Mouse (Mus musculus): ENCODE results near the gene Enox2.

Gene Enox2

DNA sequence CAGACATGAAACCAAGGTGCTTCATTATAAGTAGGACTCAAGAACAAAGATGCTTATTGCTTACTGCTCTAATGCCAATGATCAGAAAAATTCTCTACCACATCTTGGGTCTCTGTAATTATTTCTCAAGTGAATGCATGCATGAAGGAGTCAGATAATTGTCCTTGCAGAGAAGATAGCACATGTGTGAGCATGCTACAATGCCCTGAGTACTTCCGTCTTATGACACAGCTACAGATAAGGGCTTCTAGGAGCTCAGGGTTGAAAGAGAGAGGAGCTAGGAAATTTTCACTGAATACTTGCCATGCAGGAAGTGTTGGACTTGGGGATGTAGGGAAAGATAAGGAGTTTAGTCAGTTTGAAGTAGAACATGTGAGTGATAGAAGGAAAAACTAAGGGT is 285.2 kb downstream of the Enox2 start:
- DNase-seq (ENCODE audit: low read depth), result no peak

DNA sequence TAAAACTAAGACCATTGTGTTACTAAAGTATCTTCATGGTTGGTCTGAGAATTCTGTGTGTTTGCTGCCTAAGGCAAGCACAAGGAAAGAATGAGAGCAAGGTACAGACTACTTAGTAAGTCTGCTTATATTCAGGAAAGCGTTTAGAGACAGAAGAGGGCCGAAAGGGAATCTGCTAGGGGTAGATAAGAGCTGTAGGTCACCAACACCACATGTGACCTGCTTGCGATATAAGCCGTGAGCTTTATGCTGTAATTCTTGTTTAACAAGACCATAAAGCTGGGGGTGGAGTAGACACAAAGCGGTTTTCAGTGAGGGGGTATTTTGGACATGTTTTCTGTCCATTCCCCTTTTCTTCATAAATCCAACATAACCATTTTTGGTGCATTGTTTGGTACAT is 302.4 kb downstream of the Enox2 start:
- no peak for DNase-seq (ENCODE audit: low read depth)

GRCm38 (mm10) chrX:48984451-48984850 is 303.6 kb downstream of the Enox2 start:
- DNase-seq (ENCODE audit: low read depth), result no peak
